Mouse (Mus musculus) urinary bladder, adult 2 months (tissue): ENCODE data around the gene Rundc1. TPM values are rescaled to one million over a fixed set of nuclear protein-coding genes. Genes with fewer than 3 reads are reported as not detected.
"Not testable (repeated sequence)": the region's sequence is repeated elsewhere in the genome, so short reads cannot be mapped to it uniquely, and the experiment has no call there.

Experiments used
- DNase-seq: peaks from one replicate; pipeline ENCODE4 v3.0.0; 2022; ENCODE audit warnings: low spot score
- polyA plus RNA-seq: library from polyadenylated mRNA; depleted of rRNA; stranded (reverse); fragments of >200 nt; gene quantifications from 2 replicates; pipeline ENCODE4 v1.2.3, GENCODE M21; 2012

Gene Rundc1
- polyA plus RNA-seq, 1 experiment = 22.9 TPM

- peak; percentile 70 for DNase-seq
Measured at GRCm38 (mm10) chr11:101465869-101466551, 41.1 kb downstream of the Rundc1 start, which contains the start of gene Vat1. TSS of gene Vat1 (minus strand) at chr11:101466230.

GRCm38 (mm10) chr11:101466552-101466950, 41.7 kb downstream of the Rundc1 start:
- not testable (repeated sequence) for DNase-seq

GRCm38 (mm10) chr11:101467477-101468262, 42.8 kb downstream of the Rundc1 start:
- DNase-seq = peak; percentile 70

- no peak for DNase-seq
Measured at GRCm38 (mm10) chr11:101468263-101468688, 43.4 kb downstream of the Rundc1 start.

- DNase-seq = no peak
Measured at GRCm38 (mm10) chr11:101468731-101469130, 43.8 kb downstream of the Rundc1 start.

- DNase-seq = no peak
Measured at GRCm38 (mm10) chr11:101469155-101469554, 44.3 kb downstream of the Rundc1 start.

GRCm38 (mm10) chr11:101470206-101470605, 45.3 kb downstream of the Rundc1 start:
- no peak for DNase-seq

GRCm38 (mm10) chr11:101471926-101472325, 47.0 kb downstream of the Rundc1 start:
- no peak for DNase-seq

GRCm38 (mm10) chr11:101472336-101472735, 47.5 kb downstream of the Rundc1 start:
- no peak for DNase-seq

- DNase-seq = not testable (repeated sequence)
Measured at GRCm38 (mm10) chr11:101473686-101474085, 48.8 kb downstream of the Rundc1 start.

- no peak for DNase-seq
Measured at GRCm38 (mm10) chr11:101474298-101474697, 49.4 kb downstream of the Rundc1 start.

- not testable (repeated sequence) for DNase-seq
Measured at GRCm38 (mm10) chr11:101476361-101476760, 51.5 kb downstream of the Rundc1 start.

GRCm38 (mm10) chr11:101477194-101477551, 52.3 kb downstream of the Rundc1 start:
- DNase-seq = no peak

GRCm38 (mm10) chr11:101477552-101478211, 52.8 kb downstream of the Rundc1 start:
- no peak for DNase-seq

GRCm38 (mm10) chr11:101479171-101479635, 54.3 kb downstream of the Rundc1 start:
- no peak for DNase-seq

- no peak for DNase-seq
Measured at GRCm38 (mm10) chr11:101480912-101481311, 56.0 kb downstream of the Rundc1 start.

GRCm38 (mm10) chr11:101483804-101484203, 58.9 kb downstream of the Rundc1 start:
- DNase-seq = no peak

- no peak for DNase-seq
Measured at GRCm38 (mm10) chr11:101484245-101484644, 59.4 kb downstream of the Rundc1 start.

- no peak for DNase-seq
Measured at GRCm38 (mm10) chr11:101484814-101485213, 59.9 kb downstream of the Rundc1 start.
